Mouse (Mus musculus) forebrain, embryonic 13.5 days (tissue): ENCODE results near the gene Mfsd14a. TPM values are rescaled to one million over a fixed set of nuclear protein-coding genes. Genes with fewer than 3 reads are reported as not detected.

Experiments used
- ATAC-seq: fragments of 200-750 bp; cut with Nextera tagmentation; 2 replicates; pipeline ENCODE4 v1.8.0; 2017
- H3K27ac ChIP-seq: fragments of 300-500 bp; sonication (generic); 2 replicates; pipeline ENCODE4 v1.5.1; 2015; ENCODE audit warnings: inconsistent platforms, mild to moderate bottlenecking, moderate library complexity
- H3K27me3 ChIP-seq: fragments of 300-500 bp; sonication (generic); 2 replicates; pipeline ENCODE4 v1.6.1; 2015; ENCODE audit warnings: mild to moderate bottlenecking, inconsistent platforms
- H3K36me3 ChIP-seq: fragments of 300-500 bp; sonication (generic); 2 replicates; pipeline ENCODE4 v1.6.1; 2015; ENCODE audit warnings: mild to moderate bottlenecking, inconsistent platforms; ENCODE audit not compliant: poor library complexity, severe bottlenecking
- H3K4me1 ChIP-seq: fragments of 300-500 bp; sonication (generic); 2 replicates; pipeline ENCODE4 v1.6.1; 2015; ENCODE audit warnings: inconsistent platforms
- H3K4me2 ChIP-seq: fragments of 300-500 bp; sonication (generic); 2 replicates; pipeline ENCODE4 v1.6.1; 2015; ENCODE audit warnings: inconsistent platforms, mild to moderate bottlenecking, moderate library complexity
- H3K4me3 ChIP-seq: fragments of 300-500 bp; sonication (generic); 2 replicates; pipeline ENCODE4 v1.5.1; 2015; ENCODE audit warnings: mild to moderate bottlenecking, inconsistent platforms
- H3K9ac ChIP-seq: fragments of 300-500 bp; sonication (generic); 2 replicates; pipeline ENCODE4 v1.6.1; 2015; ENCODE audit warnings: mild to moderate bottlenecking, inconsistent platforms
- H3K9me3 ChIP-seq: fragments of 300-500 bp; sonication (generic); replicated peaks from 2 replicates; pipeline ENCODE4 v1.6.1; 2016; ENCODE audit warnings: inconsistent platforms
- WGBS: fragments of 180-500 bp; shearing (Covaris S2); methylation state at CpG from one replicate; pipeline ENCODE4 v1.1.7; 2015; 5-methylcytosine and 5-hydroxymethylcytosine counted together
- polyA plus RNA-seq: library from polyadenylated mRNA; unstranded; fragments of >200 nt; fragmentation: Nextera tagmentation; extraction: Ambion mirVana; gene quantifications from 2 replicates; pipeline ENCODE4 v1.2.1, GENCODE M21; 2015

Mfsd14a gene
- polyA plus RNA-seq, 1 experiment from 2014 or later = 68.5 TPM

DNA sequence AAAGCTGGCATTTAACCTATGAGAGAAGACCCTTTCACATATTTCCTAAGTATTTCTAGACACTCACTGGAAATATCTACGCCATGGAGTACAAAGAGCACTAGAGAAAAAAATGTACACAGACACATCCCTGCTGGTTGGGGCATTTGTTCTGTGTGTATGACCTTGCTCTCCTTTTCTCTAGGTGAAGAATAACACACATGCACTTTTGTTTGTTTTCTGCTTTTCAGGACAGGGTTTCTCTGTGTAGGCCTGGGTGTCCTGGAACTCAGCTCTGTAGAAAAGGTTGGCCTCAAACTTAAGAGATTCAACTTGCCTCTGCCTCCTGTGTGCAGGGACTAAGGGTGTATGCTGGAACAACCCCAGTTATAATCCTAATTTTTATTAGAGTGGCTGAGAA lies 16.1 kb downstream of the Mfsd14a start:
- H3K4me3 ChIP-seq = no peak overlapping the region
- no peaks in the 10 kb centered on the region for H3K4me1 ChIP-seq
- H3K9ac ChIP-seq = no peak overlapping the region
- no peak overlapping the region for H3K27ac ChIP-seq
- WGBS = 93% methylated on average over 1 of the region's 1 CpGs
- no peaks in the 10 kb centered on the region for H3K27me3 ChIP-seq
- no peaks in the 10 kb centered on the region for H3K9me3 ChIP-seq
- no peak for ATAC-seq
- H3K36me3 ChIP-seq = peaks cover 55% of the 10 kb centered on the region
- no peak overlapping the region for H3K4me2 ChIP-seq

GRCm38 (mm10) chr3:116642373-116642772 lies 20.1 kb downstream of the Mfsd14a start:
- no peak for ATAC-seq
- no peak overlapping the region for H3K27ac ChIP-seq
- no peaks in the 10 kb centered on the region for H3K27me3 ChIP-seq
- H3K9ac ChIP-seq = no peak overlapping the region
- H3K4me1 ChIP-seq = no peaks in the 10 kb centered on the region
- H3K4me3 ChIP-seq = no peak overlapping the region
- no peaks in the 10 kb centered on the region for H3K9me3 ChIP-seq
- WGBS = 95% methylated on average over 2 of the region's 2 CpGs
- peaks cover 79% of the 10 kb centered on the region for H3K36me3 ChIP-seq
- no peak overlapping the region for H3K4me2 ChIP-seq

GRCm38 (mm10) chr3:116641811-116642371 lies 20.6 kb downstream of the Mfsd14a start:
- H3K4me1 ChIP-seq = no peaks in the 10 kb centered on the region
- H3K9ac ChIP-seq = no peak overlapping the region
- H3K27ac ChIP-seq = no peak overlapping the region
- H3K36me3 ChIP-seq = peaks cover 78% of the 10 kb centered on the region
- no peaks in the 10 kb centered on the region for H3K9me3 ChIP-seq
- ATAC-seq = no peak
- no peaks in the 10 kb centered on the region for H3K27me3 ChIP-seq
- H3K4me3 ChIP-seq = no peak overlapping the region
- no peak overlapping the region for H3K4me2 ChIP-seq
- WGBS = 94% methylated on average over 6 of the region's 6 CpGs

GRCm38 (mm10) chr3:116640024-116640423 lies 22.5 kb downstream of the Mfsd14a start:
- 82% methylated on average over 1 of the region's 1 CpGs for WGBS
- no peak overlapping the region for H3K27ac ChIP-seq
- H3K4me2 ChIP-seq = no peak overlapping the region
- H3K4me1 ChIP-seq = no peaks in the 10 kb centered on the region
- no peaks in the 10 kb centered on the region for H3K9me3 ChIP-seq
- no peaks in the 10 kb centered on the region for H3K27me3 ChIP-seq
- H3K9ac ChIP-seq = no peak overlapping the region
- no peak overlapping the region for H3K4me3 ChIP-seq
- ATAC-seq = no peak
- peaks cover 81% of the 10 kb centered on the region for H3K36me3 ChIP-seq

DNA sequence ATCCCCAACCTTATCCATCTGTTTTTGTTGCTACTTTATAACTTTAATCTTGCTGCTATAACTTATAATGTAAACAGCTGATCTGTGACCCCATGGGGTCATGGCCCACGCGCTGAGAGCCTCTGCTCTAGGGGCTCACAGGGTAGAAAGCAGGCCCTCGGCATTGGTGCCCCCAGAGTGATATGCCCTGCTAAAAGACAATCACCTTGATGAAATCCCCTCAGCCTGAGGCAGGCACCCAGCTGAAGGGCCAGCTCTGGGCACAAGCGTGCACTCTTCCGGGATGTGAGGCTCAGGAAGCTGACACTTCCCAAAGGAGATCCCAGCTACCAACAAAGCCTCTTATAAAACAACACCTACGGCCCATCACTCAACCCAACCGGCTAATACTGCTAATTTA lies 23.9 kb downstream of the Mfsd14a start:
- H3K36me3 ChIP-seq = peaks cover 85% of the 10 kb centered on the region
- H3K4me1 ChIP-seq = no peaks in the 10 kb centered on the region
- H3K27ac ChIP-seq = no peak overlapping the region
- WGBS = 96% methylated on average over 7 of the region's 7 CpGs
- no peaks in the 10 kb centered on the region for H3K9me3 ChIP-seq
- no peak overlapping the region for H3K9ac ChIP-seq
- no peak overlapping the region for H3K4me2 ChIP-seq
- no peak for ATAC-seq
- H3K27me3 ChIP-seq = no peaks in the 10 kb centered on the region
- no peak overlapping the region for H3K4me3 ChIP-seq

DNA sequence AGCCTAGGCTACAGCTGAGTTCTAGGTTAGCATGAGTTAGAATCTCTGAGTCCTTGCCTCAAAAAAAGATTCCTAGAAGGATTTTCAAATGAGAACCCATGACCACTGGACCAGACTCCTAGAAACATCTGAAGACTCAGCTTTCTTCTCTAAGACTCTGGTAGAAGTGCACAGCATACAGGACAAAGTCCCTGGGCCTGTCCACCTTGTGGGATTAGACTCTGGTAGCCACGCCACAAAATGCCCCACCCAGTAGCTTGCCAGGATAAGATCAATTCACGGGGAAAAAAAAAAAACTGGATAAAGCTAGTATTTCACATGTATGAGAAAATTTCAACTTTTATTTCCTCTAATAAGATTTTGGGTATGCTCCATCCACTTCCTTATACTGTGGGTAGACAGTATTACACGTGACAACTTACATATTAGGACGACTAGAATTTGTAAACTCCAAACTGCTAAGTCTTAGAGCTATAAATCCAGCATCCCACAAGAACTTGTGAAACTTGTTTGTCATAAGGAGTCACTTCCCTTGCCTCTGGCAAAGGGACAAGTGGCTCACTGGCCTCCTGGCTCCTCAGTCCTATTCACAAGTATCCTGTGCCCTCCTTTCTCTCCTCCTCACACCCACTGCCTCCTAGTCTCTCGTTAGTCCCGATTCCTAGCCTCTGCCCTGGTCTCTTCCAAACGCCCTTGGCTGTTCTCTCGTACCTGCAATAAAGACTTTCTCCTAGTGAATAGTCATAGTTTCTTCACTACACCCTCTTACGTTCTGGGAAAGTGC lies 24.6 kb downstream of the Mfsd14a start:
- Histone ChIP-seq H3K9me3 (no peaks in the 10 kb centered on the region), H3K9ac (no peak overlapping the region), H3K36me3 (peaks cover 81% of the 10 kb centered on the region), H3K4me3 (no peak overlapping the region), H3K4me1 (no peaks in the 10 kb centered on the region), H3K4me2 (no peak overlapping the region), H3K27ac (no peak overlapping the region), H3K27me3 (no peaks in the 10 kb centered on the region)
- WGBS = 87% methylated on average over 9 of the region's 9 CpGs
- no peak for ATAC-seq

DNA sequence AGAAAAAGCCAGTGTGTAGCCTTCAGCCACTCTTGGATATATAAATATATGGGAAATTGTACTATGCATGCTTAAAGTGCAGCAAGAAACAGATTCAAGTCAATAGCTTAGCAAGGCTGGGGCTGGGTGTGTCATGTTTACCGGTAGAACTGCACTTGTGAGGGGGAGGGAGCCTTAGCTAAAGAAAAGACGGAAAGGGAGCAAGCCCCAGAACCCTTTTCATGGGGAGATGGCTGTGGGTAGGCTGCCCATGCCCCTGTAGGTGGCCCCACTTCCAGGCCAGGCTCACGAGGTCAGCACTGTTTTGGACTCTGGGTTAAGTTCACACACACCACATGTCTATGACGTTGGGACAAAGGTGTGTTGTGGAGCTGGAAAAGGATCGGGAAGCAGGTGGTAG lies 26.7 kb downstream of the Mfsd14a start:
- 68% methylated on average over 5 of the region's 5 CpGs for WGBS
- no peak overlapping the region for H3K27ac ChIP-seq

DNA sequence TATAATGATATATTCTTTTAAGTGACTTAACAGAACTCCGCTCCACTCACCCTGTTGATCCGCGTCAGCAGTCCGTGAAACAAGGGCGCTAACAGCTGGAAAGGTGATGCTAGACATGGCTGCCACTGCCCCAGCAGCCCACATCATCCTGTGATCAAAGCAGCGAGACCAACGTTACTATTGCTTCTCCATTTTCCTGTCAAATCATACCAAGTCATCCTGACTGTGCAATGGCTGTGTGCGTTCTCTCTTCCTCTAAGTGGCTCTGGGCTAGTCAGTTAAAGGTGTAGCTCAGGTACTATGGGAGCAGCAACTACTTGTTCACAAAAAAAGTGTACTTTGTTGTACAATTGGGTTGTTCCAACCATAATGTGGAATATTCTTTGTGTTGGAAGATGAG lies 27.6 kb downstream of the Mfsd14a start:
- Histone ChIP-seq H3K4me1 (no peaks in the 10 kb centered on the region), H3K4me2 (no peak overlapping the region), H3K4me3 (no peak overlapping the region), H3K9me3 (no peaks in the 10 kb centered on the region), H3K36me3 (peaks cover 76% of the 10 kb centered on the region), H3K9ac (no peak overlapping the region), H3K27me3 (no peaks in the 10 kb centered on the region), H3K27ac (no peak overlapping the region)
- 96% methylated on average over 8 of the region's 8 CpGs for WGBS
- ATAC-seq = no peak

More for the DNA sequence above, 26.7 kb downstream of the Mfsd14a start:
- Histone ChIP-seq H3K27me3 (no peaks in the 10 kb centered on the region), H3K4me3 (no peak overlapping the region), H3K9ac (no peak overlapping the region), H3K9me3 (no peaks in the 10 kb centered on the region), H3K4me1 (no peaks in the 10 kb centered on the region), H3K4me2 (no peak overlapping the region), H3K36me3 (peaks cover 78% of the 10 kb centered on the region)
- no peak for ATAC-seq

DNA sequence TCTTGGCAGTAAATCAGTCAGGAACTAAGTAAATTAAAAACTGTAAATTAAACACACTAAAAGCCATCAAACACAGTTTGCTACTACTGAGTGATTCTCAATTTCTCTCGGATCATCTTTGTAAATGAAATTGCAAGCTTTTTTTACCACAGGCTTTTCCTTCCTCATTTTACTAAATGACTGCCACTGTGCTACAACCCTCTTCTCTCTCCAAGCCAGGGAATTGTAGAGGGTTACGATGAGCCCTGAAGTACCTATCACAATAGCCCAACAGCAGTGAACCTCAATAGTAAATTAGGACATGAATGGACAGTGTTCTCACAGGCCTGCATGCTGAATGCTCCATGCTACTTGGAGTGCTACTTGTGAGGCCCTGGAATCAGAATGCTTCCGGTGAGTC lies 28.4 kb downstream of the Mfsd14a start:
- Histone ChIP-seq H3K4me3 (no peak overlapping the region), H3K9me3 (no peaks in the 10 kb centered on the region), H3K4me1 (no peaks in the 10 kb centered on the region), H3K36me3 (peaks cover 68% of the 10 kb centered on the region), H3K4me2 (no peak overlapping the region), H3K27ac (no peak overlapping the region), H3K27me3 (no peaks in the 10 kb centered on the region), H3K9ac (no peak overlapping the region)
- ATAC-seq = no peak
- WGBS = 83% methylated on average over 3 of the region's 3 CpGs

- Histone ChIP-seq H3K9me3 (no peaks in the 10 kb centered on the region), H3K27me3 (no peaks in the 10 kb centered on the region), H3K9ac (no peak overlapping the region), H3K4me2 (no peak overlapping the region), H3K4me3 (no peak overlapping the region), H3K27ac (no peak overlapping the region), H3K36me3 (peaks cover 60% of the 10 kb centered on the region), H3K4me1 (no peaks in the 10 kb centered on the region)
- no peak for ATAC-seq
- WGBS = 92% methylated on average over 3 of the region's 3 CpGs
These were observed 29.5 kb downstream of the Mfsd14a start for GRCm38 (mm10) chr3:116632971-116633370.

DNA sequence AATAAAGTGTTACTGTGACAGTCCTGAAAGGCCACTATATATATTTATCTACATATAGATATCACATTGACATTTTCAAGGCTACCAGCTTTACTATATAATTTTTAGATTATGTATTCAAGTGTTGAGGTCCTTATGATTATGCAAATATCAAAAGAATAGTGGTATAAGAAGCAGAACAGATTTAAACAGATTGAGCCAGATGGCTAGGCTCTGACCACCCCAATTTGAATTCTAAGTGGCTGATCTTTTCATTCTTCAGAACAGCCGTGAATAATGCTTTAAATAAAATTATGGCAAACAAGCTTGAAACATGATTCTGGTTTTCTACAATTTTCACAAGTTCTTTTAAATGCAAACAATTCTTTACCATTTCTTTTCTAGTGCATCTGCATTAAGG lies 31.0 kb downstream of the Mfsd14a start:
- H3K4me2 ChIP-seq = no peak overlapping the region
- 53% methylated on average over 1 of the region's 1 CpGs for WGBS
- H3K36me3 ChIP-seq = peaks cover 61% of the 10 kb centered on the region
- no peak overlapping the region for H3K4me3 ChIP-seq
- no peak overlapping the region for H3K27ac ChIP-seq
- H3K9me3 ChIP-seq = no peaks in the 10 kb centered on the region
- H3K4me1 ChIP-seq = no peaks in the 10 kb centered on the region
- H3K27me3 ChIP-seq = no peaks in the 10 kb centered on the region
- no peak overlapping the region for H3K9ac ChIP-seq
- ATAC-seq = no peak

DNA sequence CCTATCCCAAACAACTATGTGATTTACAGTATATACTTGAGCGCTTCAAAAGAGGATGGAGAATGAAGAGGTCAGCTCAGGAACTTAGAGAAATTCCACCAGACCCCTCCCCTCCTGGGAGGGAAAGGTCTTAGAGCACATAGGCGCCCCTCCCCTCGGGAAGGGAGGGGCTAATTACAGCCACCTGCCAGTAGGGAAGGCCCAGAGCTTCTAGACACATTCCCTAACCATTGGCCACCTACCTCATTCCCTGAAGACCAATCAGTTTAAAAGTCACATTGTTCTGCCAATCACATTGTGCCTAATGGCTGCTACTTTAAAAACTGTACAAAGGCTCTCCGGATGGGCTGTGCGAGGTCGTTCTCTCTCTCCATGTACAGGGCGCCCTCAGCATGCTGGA lies 39.8 kb downstream of the Mfsd14a start:
- Histone ChIP-seq H3K9me3 (no peaks in the 10 kb centered on the region), H3K9ac (no peak overlapping the region), H3K27me3 (no peaks in the 10 kb centered on the region), H3K4me2 (no peak overlapping the region), H3K27ac (no peak overlapping the region), H3K4me3 (no peak overlapping the region), H3K4me1 (no peaks in the 10 kb centered on the region), H3K36me3 (peaks cover 49% of the 10 kb centered on the region)
- WGBS = 92% methylated on average over 7 of the region's 7 CpGs
- ATAC-seq = no peak
